Mouse (Mus musculus) liver, embryonic 14.5 days (tissue): ENCODE results near the gene Trem1. TPM values are rescaled to one million over a fixed set of nuclear protein-coding genes. Genes with fewer than 3 reads are reported as not detected.

ENCODE experiments used
- ATAC-seq: fragments of 200-750 bp; cut with Nextera tagmentation; 2 replicates; pipeline ENCODE4 v1.8.0; 2017; ENCODE audit warnings: moderate number of reproducible peaks, mild to moderate bottlenecking, moderate library complexity; ENCODE audit not compliant: insufficient read depth
- DNase-seq, 3 experiments: peaks; one replicate each; pipeline ENCODE4 v3.0.0-alpha.2; 2012 to 2013; ENCODE audit warnings: low read depth in 3 of 3, low spot score in 3 of 3
- H3K27ac ChIP-seq: fragments of 300-500 bp; sonication (generic); 2 replicates; pipeline ENCODE4 v1.5.1; 2014; ENCODE audit warnings: moderate library complexity, mild to moderate bottlenecking, control low read depth, inconsistent platforms
- H3K27me3 ChIP-seq: fragments of 300-500 bp; sonication (generic); 2 replicates; pipeline ENCODE4 v1.6.1; 2014; ENCODE audit warnings: mild to moderate bottlenecking, low read length, moderate library complexity; ENCODE audit not compliant: control insufficient read depth, insufficient read depth
- H3K36me3 ChIP-seq: fragments of 300-500 bp; sonication (generic); replicated peaks from 2 replicates; pipeline ENCODE4 v1.6.1; 2014; ENCODE audit warnings: low read depth; ENCODE audit not compliant: control insufficient read depth, insufficient read depth
- H3K4me1 ChIP-seq, 2 experiments: fragments of 200-500 bp in 1 of 2; fragments of 300-500 bp in 1 of 2; sonication (generic) in 1 of 2; replicated peaks; 2 replicates each; pipeline ENCODE4 v1.6.1; 2012 to 2014; ENCODE audit warnings: antibody characterized with exemption in 1 of 2, inconsistent platforms in 1 of 2, low read length in 1 of 2; ENCODE audit not compliant: control insufficient read depth in 2 of 2, insufficient read depth in 2 of 2
- H3K4me2 ChIP-seq: fragments of 300-500 bp; sonication (generic); 2 replicates; pipeline ENCODE4 v1.6.1; 2014; ENCODE audit warnings: low read depth, mild to moderate bottlenecking, control low read depth, moderate library complexity
- H3K4me3 ChIP-seq, 2 experiments: fragments of 200-500 bp in 1 of 2; fragments of 300-500 bp in 1 of 2; sonication (generic) in 1 of 2; 2 replicates each; pipeline ENCODE4 v1.5.1; 2012 to 2014; ENCODE audit warnings: low read depth in 2 of 2, low read length in 2 of 2, mild to moderate bottlenecking in 2 of 2, control low read depth in 1 of 2, inconsistent platforms in 1 of 2, moderate library complexity in 1 of 2; ENCODE audit not compliant: insufficient read depth in 1 of 2
- H3K9ac ChIP-seq: fragments of 300-500 bp; sonication (generic); replicated peaks from 2 replicates; pipeline ENCODE4 v1.6.1; 2014; ENCODE audit warnings: mild to moderate bottlenecking, control low read depth, moderate library complexity
- H3K9me3 ChIP-seq: fragments of 300-500 bp; sonication (generic); 2 replicates; pipeline ENCODE4 v1.6.1; 2016; ENCODE audit warnings: low read length, mixed read lengths; ENCODE audit not compliant: control insufficient read depth
- CTCF ChIP-seq: IDR thresholded peaks from 2 replicates; pipeline ENCODE4 v1.5.1; 2016; ENCODE audit warnings: antibody characterized with exemption, low read depth, control low read depth
- EP300 ChIP-seq: IDR thresholded peaks from 2 replicates; pipeline ENCODE4 v1.6.1; 2016; ENCODE audit warnings: antibody characterized with exemption, low read depth
- WGBS: fragments of 180-500 bp; shearing (Covaris S2); extraction: QIAGEN DNeasy Blood & Tissue Kit; methylation state at CpG from one replicate; pipeline ENCODE4 v1.1.7; 2014; ENCODE audit not compliant: insufficient replicate concordance; 5-methylcytosine and 5-hydroxymethylcytosine counted together
- polyA plus RNA-seq, 2 experiments: library from polyadenylated mRNA; depleted of rRNA in 1 of 2; stranded (reverse) in 1 of 2; unstranded in 1 of 2; fragments of >200 nt; fragmentation: Nextera tagmentation in 1 of 2; extraction: Ambion mirVana in 1 of 2; gene quantifications; 2 replicates each; pipeline versions ENCODE4 v1.2.1 to v1.2.3; 2012 to 2014

The Trem1 gene
- polyA plus RNA-seq, 2 experiments = 0.32 to 0.84 TPM

GRCm38 (mm10) chr17:48278381-48278780 is 45.8 kb downstream of the Trem1 start:
- Histone ChIP-seq H3K27ac (no peak overlapping the region), H3K4me1 (peaks cover 29 to 53% of the 10 kb centered on the region in 2 experiments)

GRCm38 (mm10) chr17:48279002-48279401 is 46.4 kb downstream of the Trem1 start:
- Histone ChIP-seq H3K9ac (no peak overlapping the region; the same call in 1 of the 2 replicates), H3K4me3 (no peak overlapping the region), H3K27me3 (no peaks in the 10 kb centered on the region), H3K4me1 (peaks cover 23 to 48% of the 10 kb centered on the region in 2 experiments), H3K27ac (no peak overlapping the region), H3K36me3 (no peaks in the 10 kb centered on the region), H3K4me2 (no peak overlapping the region), H3K9me3 (no peaks in the 10 kb centered on the region)
- DNase-seq = no peak
- WGBS = 43% methylated on average over 4 of the region's 4 CpGs
- ATAC-seq = no peak
- no peak for TF ChIP-seq CTCF
- TF ChIP-seq EP300 = no peak

More at GRCm38 (mm10) chr17:48278381-48278780, 45.8 kb downstream of the Trem1 start:
- H3K9ac ChIP-seq = no peak overlapping the region
- ATAC-seq (no peak), DNase-seq (no peak)
- no peak overlapping the region for H3K4me2 ChIP-seq
- no peak overlapping the region for H3K4me3 ChIP-seq
- no peaks in the 10 kb centered on the region for H3K9me3 ChIP-seq
- H3K27me3 ChIP-seq = no peaks in the 10 kb centered on the region
- no peaks in the 10 kb centered on the region for H3K36me3 ChIP-seq
- TF ChIP-seq CTCF = no peak
- no peak for TF ChIP-seq EP300

- peaks cover 17 to 34% of the 10 kb centered on the region in 2 experiments for H3K4me1 ChIP-seq
- no peaks in the 10 kb centered on the region for H3K9me3 ChIP-seq
- peak overlapping the region; percentile 69 for H3K9ac ChIP-seq
- H3K36me3 ChIP-seq = no peaks in the 10 kb centered on the region
- ATAC-seq (peak; percentile 56), DNase-seq (no peak)
- WGBS = 25% methylated on average over 18 of the region's 18 CpGs
- H3K27ac ChIP-seq = no peak overlapping the region; the same call in none of the 2 replicates
- H3K4me3 ChIP-seq = peak overlapping the region; percentile 48 to 72
- H3K27me3 ChIP-seq = no peaks in the 10 kb centered on the region
- peak overlapping the region; percentile 64 for H3K4me2 ChIP-seq
- TF ChIP-seq EP300 (no peak), CTCF (no peak)
These were observed 48.6 kb downstream of the Trem1 start for GRCm38 (mm10) chr17:48280943-48281738.

GRCm38 (mm10) chr17:48281739-48282085 is 49.1 kb downstream of the Trem1 start:
- TF ChIP-seq CTCF = no peak
- H3K27me3 ChIP-seq = no peaks in the 10 kb centered on the region
- peak overlapping the region; percentile 69 for H3K9ac ChIP-seq
- ATAC-seq (peak; percentile 54; the same call in 1 of the 2 replicates), DNase-seq (no peak)
- no peaks in the 10 kb centered on the region for H3K9me3 ChIP-seq
- peak overlapping the region; percentile 64 for H3K4me2 ChIP-seq
- H3K4me1 ChIP-seq = peaks cover 17 to 34% of the 10 kb centered on the region in 2 experiments
- WGBS = 9% methylated on average over 3 of the region's 3 CpGs
- peak overlapping the region; percentile 48 to 72 for H3K4me3 ChIP-seq
- H3K27ac ChIP-seq = no peak overlapping the region; the same call in none of the 2 replicates
- H3K36me3 ChIP-seq = no peaks in the 10 kb centered on the region

GRCm38 (mm10) chr17:48286765-48287164 is 54.2 kb downstream of the Trem1 start:
- Histone ChIP-seq H3K4me2 (no peak overlapping the region), H3K36me3 (no peaks in the 10 kb centered on the region), H3K9ac (no peak overlapping the region), H3K9me3 (no peaks in the 10 kb centered on the region), H3K27me3 (no peaks in the 10 kb centered on the region), H3K4me3 (no peak overlapping the region), H3K27ac (no peak overlapping the region), H3K4me1 (peaks cover 9 to 10% of the 10 kb centered on the region in 2 experiments)
- WGBS = 25% methylated on average over 1 of the region's 1 CpGs
- peak; percentile 23; the same call in 1 of the 2 replicates for ATAC-seq
- no peak for DNase-seq
- TF ChIP-seq EP300 = no peak
- TF ChIP-seq CTCF = peak; percentile 60
